Comparison of ENCODE assay signal across 10 mouse cellular contexts in genomic region chr12:112489134-112489533, GRCm38 (mm10). TPM values are rescaled to one million over a fixed set of nuclear protein-coding genes. Genes with fewer than 3 reads are reported as not detected.
A peak's percentile ranks its signal among the peaks of the same experiment; 100 is the strongest.
DNase-seq lines count a peak whose midpoint lies in the region; ATAC-seq and TF ChIP-seq lines count a peak whose summit lies in the region.
"Had no signal": no experiment of that assay in that cellular context is flagged by ENCODE, and none has a peak within 500 bp of the region (broad histone marks: within the 10 kb centered on the region; RNA-seq: fewer than 3 reads in every experiment).

Gene A530016L24Rik (plus strand): TSS chr12:112489448.

- no peak for TF ChIP-seq POLR2A in liver, adult 2 months (IDR thresholded peaks at IDR 0.05; ENCODE audit: extremely low read depth, insufficient read depth, low read length)

- no peaks in the 10 kb centered on the region for H3K79me2 ChIP-seq in liver, adult 2 months (ENCODE audit: control insufficient read depth, insufficient read depth, low read length)

- H3K27ac ChIP-seq in liver, adult 2 months (replicated peaks; ENCODE audit: insufficient read depth, low read depth, low read length) = peak within 1 kb of the TSS; percentile 46
- no peak within 1 kb of the TSS for H3K27ac ChIP-seq in liver, embryonic 12.5 days
- H3K27ac ChIP-seq in heart, embryonic 11.5 days (ENCODE audit: low read depth, low read length) = peak within 1 kb of the TSS; percentile 97
- peak within 1 kb of the TSS; percentile 81 for H3K27ac ChIP-seq in limb, embryonic 12.5 days

- H3K27me3 ChIP-seq in liver, adult 2 months (ENCODE audit: control insufficient read depth, insufficient read depth, low read length) = no peaks in the 10 kb centered on the region
- no peaks in the 10 kb centered on the region for H3K27me3 ChIP-seq in liver, embryonic 12.5 days (replicated peaks)
- H3K27me3 ChIP-seq in heart, embryonic 11.5 days (ENCODE audit: control insufficient read depth, insufficient read depth, low read length) = no peaks in the 10 kb centered on the region
- H3K27me3 ChIP-seq in limb, embryonic 12.5 days = 0 out of 2 replicates have a peak, but pooled peaks cover under 1% of the 10 kb centered on the region

- H3K4me3 ChIP-seq in liver, adult 2 months (ENCODE audit: insufficient read depth, low read depth, low read length) = no peak within 1 kb of the TSS
- H3K4me3 ChIP-seq in liver, embryonic 12.5 days = no peak within 1 kb of the TSS
- no peak within 1 kb of the TSS for H3K4me3 ChIP-seq in heart, embryonic 11.5 days (ENCODE audit: low read depth, low read length)
- H3K4me3 ChIP-seq in limb, embryonic 12.5 days (replicated peaks) = no peak within 1 kb of the TSS

- no peaks in the 10 kb centered on the region for H3K9me3 ChIP-seq in liver, embryonic 12.5 days (replicated peaks)
- no peaks in the 10 kb centered on the region for H3K9me3 ChIP-seq in heart, embryonic 11.5 days (replicated peaks; ENCODE audit: control insufficient read depth, low read length)
- no peaks in the 10 kb centered on the region for H3K9me3 ChIP-seq in limb, embryonic 12.5 days

- ATAC-seq in liver, embryonic 12.5 days = no peak
- ATAC-seq in heart, embryonic 11.5 days (replicated peaks; ENCODE audit: insufficient number of reproducible peaks, low FRiP score, low TSS enrichment) = no peak
- ATAC-seq in limb, embryonic 12.5 days (ENCODE audit: insufficient number of reproducible peaks, insufficient read depth, low FRiP score, low TSS enrichment, low read depth) = no peak

- no peak within 1 kb of the TSS for H3K4me2 ChIP-seq in liver, embryonic 12.5 days
- peak within 1 kb of the TSS; percentile 65; the same call in 1 of the 2 replicates for H3K4me2 ChIP-seq in heart, embryonic 11.5 days
- no peak within 1 kb of the TSS for H3K4me2 ChIP-seq in limb, embryonic 12.5 days

- no peak for TF ChIP-seq CTCF in liver, adult 2 months (IDR thresholded peaks at IDR 0.05; ENCODE audit: low read depth, low read length)

- DNase-seq in liver, adult 2 months (ENCODE audit: extremely low read depth, low read depth, low spot score) = peak; percentile 22
- no peak for DNase-seq in adrenal gland, postnatal 25 days
- DNase-seq in right cerebral cortex, adult 2 months (ENCODE audit: low spot score in 2 of 2) = no peak
- no peak for DNase-seq in frontal cortex, postnatal 25 days (ENCODE audit: low spot score in 2 of 2)
- no peak for DNase-seq in gastrocnemius, postnatal 36 days
- DNase-seq: lung, adult 2 months had no signal

- peaks cover 8% of the 10 kb centered on the region for H3K4me1 ChIP-seq in liver, adult 2 months (ENCODE audit: control insufficient read depth, insufficient read depth, low read length)
- H3K4me1 ChIP-seq in liver, embryonic 12.5 days = peaks cover 14% of the 10 kb centered on the region
- peaks cover 48% of the 10 kb centered on the region for H3K4me1 ChIP-seq in heart, embryonic 11.5 days (ENCODE audit: control insufficient read depth, insufficient read depth, low read length)
- H3K4me1 ChIP-seq in limb, embryonic 12.5 days (replicated peaks) = peaks cover 32% of the 10 kb centered on the region

- H3K36me3 ChIP-seq in liver, adult 2 months (ENCODE audit: control insufficient read depth, insufficient read depth, low read length) = no peaks in the 10 kb centered on the region
- no peaks in the 10 kb centered on the region for H3K36me3 ChIP-seq in liver, embryonic 12.5 days
- no peaks in the 10 kb centered on the region for H3K36me3 ChIP-seq in heart, embryonic 11.5 days (ENCODE audit: control insufficient read depth, insufficient read depth, low read length)
- no peaks in the 10 kb centered on the region for H3K36me3 ChIP-seq in limb, embryonic 12.5 days

- intact Hi-C loops in gastrocnemius, postnatal 36 days (cut with DNase I) = no loop called here

- 92% methylated on average over 8 of the region's 8 CpGs for WGBS in liver, adult 2 months
- WGBS in liver, embryonic 12.5 days (ENCODE audit: insufficient replicate concordance) = 75% methylated on average over 8 of the region's 8 CpGs
- WGBS in heart, embryonic 11.5 days (ENCODE audit: insufficient replicate concordance) = 85% methylated on average over 8 of the region's 8 CpGs
- WGBS in limb, embryonic 12.5 days = 86% methylated on average over 8 of the region's 8 CpGs

- H3K9ac ChIP-seq in liver, adult 2 months (ENCODE audit: low read depth, low read length) = 0 out of 2 replicates have a peak within 1 kb of the TSS, but pooled peaks have one; percentile 28
- H3K9ac ChIP-seq in liver, embryonic 12.5 days = no peak within 1 kb of the TSS
- 0 out of 2 replicates have a peak within 1 kb of the TSS, but pooled peaks have one; percentile 13 for H3K9ac ChIP-seq in heart, embryonic 11.5 days (ENCODE audit: low read depth, low read length)
- H3K9ac ChIP-seq in limb, embryonic 12.5 days (replicated peaks) = no peak within 1 kb of the TSS; the same call in 1 of the 2 replicates

RNA-seq across cellular contexts. Expression of gene A530016L24Rik, which starts in this region (rescaled TPM):
- total RNA-seq in liver, adult 2 months (2014; rRNA removed) = 0.07 and 0.09 TPM in 2 replicates
- 0.07 TPM in 2 replicates for polyA plus RNA-seq in liver, adult 2 months (2012; rRNA removed)
- polyA plus RNA-seq in liver, embryonic 12.5 days (2016; fragmentation: Nextera tagmentation; extraction: Ambion mirVana) = not detected in 2 replicates
- total RNA-seq in adrenal gland, postnatal 25 days (2021) = 15.9 and 19.5 TPM in 2 replicates
- 8.7 and 8.9 TPM in 2 replicates for polyA plus RNA-seq in heart, embryonic 11.5 days (2014; fragmentation: Nextera tagmentation; extraction: Ambion mirVana)
- polyA plus RNA-seq in limb, embryonic 12.5 days (2016; fragmentation: Nextera tagmentation; extraction: Ambion mirVana) = 0.23 TPM in 1 of 2 replicates, not detected in the other
- 1 to 10 TPM; 1.1 to 1.3 TPM for total RNA-seq in gastrocnemius, postnatal 36 days (2021)
- polyA plus RNA-seq: cortical plate, adult 2 months had no signal

Comparison
In these comparisons a context has a peak if more than half of its experiments do, and no peak if none do; other contexts are left out.
1. Peak in DNase-seq, H3K27ac ChIP-seq and H3K9ac ChIP-seq in liver, adult 2 months; RNA of the gene not detected or under 1 TPM.